Mouse (Mus musculus) embryonic facial prominence, embryonic 12.5 days (tissue): ENCODE measurements around the gene Padi6. TPM values are rescaled to one million over a fixed set of nuclear protein-coding genes. Genes with fewer than 3 reads are reported as not detected.

Experiments
- ATAC-seq: fragments of 200-750 bp; cut with Nextera tagmentation; 2 replicates; pipeline ENCODE4 v1.8.0; 2017; ENCODE audit not compliant: insufficient number of reproducible peaks, insufficient read depth, low FRiP score, low TSS enrichment
- H3K27ac ChIP-seq: fragments of 300-500 bp; sonication (generic); 2 replicates; pipeline ENCODE4 v1.5.1; 2016; ENCODE audit warnings: mild to moderate bottlenecking
- H3K27me3 ChIP-seq: fragments of 300-500 bp; sonication (generic); 2 replicates; pipeline ENCODE4 v1.6.1; 2016; ENCODE audit warnings: mild to moderate bottlenecking, moderate library complexity
- H3K36me3 ChIP-seq: fragments of 300-500 bp; sonication (generic); 2 replicates; pipeline ENCODE4 v1.6.1; 2016; ENCODE audit warnings: mild to moderate bottlenecking
- H3K4me1 ChIP-seq: fragments of 300-500 bp; sonication (generic); 2 replicates; pipeline ENCODE4 v1.6.1; 2016
- H3K4me2 ChIP-seq: fragments of 300-500 bp; sonication (generic); replicated peaks from 2 replicates; pipeline ENCODE4 v1.6.1; 2016; ENCODE audit warnings: mild to moderate bottlenecking, moderate library complexity
- H3K4me3 ChIP-seq: fragments of 300-500 bp; sonication (generic); 2 replicates; pipeline ENCODE4 v1.5.1; 2016; ENCODE audit warnings: mild to moderate bottlenecking
- H3K9ac ChIP-seq: fragments of 300-500 bp; sonication (generic); 2 replicates; pipeline ENCODE4 v1.6.1; 2016; ENCODE audit warnings: mild to moderate bottlenecking, moderate library complexity
- H3K9me3 ChIP-seq: fragments of 300-500 bp; sonication (generic); 2 replicates; pipeline ENCODE4 v1.6.1; 2016; ENCODE audit warnings: mild to moderate bottlenecking, moderate library complexity
- whole genome bisulfite sequencing: fragments of 180-500 bp; shearing (Covaris S2); methylation state at CpG from one replicate; pipeline ENCODE4 v1.1.7; 2016; 5-methylcytosine and 5-hydroxymethylcytosine counted together
- polyA plus RNA-seq: library from polyadenylated mRNA; unstranded; fragments of >200 nt; fragmentation: Nextera tagmentation; extraction: Ambion mirVana; gene quantifications from 2 replicates; pipeline ENCODE4 v1.2.1, GENCODE M21; 2016

Gene Padi6
- polyA plus RNA-seq, 1 experiment from 2014 or later, result not detected

- Histone ChIP-seq H3K9ac (no peak overlapping the region), H3K4me1 (peaks cover 32% of the 10 kb centered on the region)
Observed at GRCm38 (mm10) chr4:140707615-140708014, 34.8 kb downstream of the Padi6 start.

GRCm38 (mm10) chr4:140704166-140704565 is 38.3 kb downstream of the Padi6 start:
- H3K36me3 ChIP-seq, result peaks cover 51% of the 10 kb centered on the region
- peak overlapping the region; percentile 75 for H3K4me2 ChIP-seq
- peak overlapping the region; percentile 97 for H3K9ac ChIP-seq
- peaks cover 3% of the 10 kb centered on the region; the same call in 1 of the 2 replicates for H3K27me3 ChIP-seq
- no peaks in the 10 kb centered on the region for H3K9me3 ChIP-seq
- peak overlapping the region; percentile 88 for H3K4me3 ChIP-seq
- ATAC-seq, result no peak
- WGBS, result 33% methylated on average over 4 of the region's 4 CpGs
- H3K27ac ChIP-seq, result peak overlapping the region; percentile 100; the same call in 1 of the 2 replicates
- H3K4me1 ChIP-seq, result peaks cover 46% of the 10 kb centered on the region

More at GRCm38 (mm10) chr4:140707615-140708014, 34.8 kb downstream of the Padi6 start:
- no peak overlapping the region for H3K27ac ChIP-seq
- H3K27me3 ChIP-seq, result no peaks in the 10 kb centered on the region
- no peak overlapping the region for H3K4me3 ChIP-seq
- no peak overlapping the region for H3K4me2 ChIP-seq
- 81% methylated on average over 4 of the region's 4 CpGs for WGBS
- ATAC-seq, result no peak
- peaks cover 84% of the 10 kb centered on the region for H3K36me3 ChIP-seq
- no peaks in the 10 kb centered on the region for H3K9me3 ChIP-seq

- ATAC-seq, result peak; percentile 16; the same call in 1 of the 2 replicates
- peak overlapping the region; percentile 75 for H3K4me2 ChIP-seq
- peak overlapping the region; percentile 88 for H3K4me3 ChIP-seq
- peak overlapping the region; percentile 100 for H3K27ac ChIP-seq
- H3K27me3 ChIP-seq, result peaks cover 8% of the 10 kb centered on the region; the same call in 1 of the 2 replicates
- no peaks in the 10 kb centered on the region for H3K9me3 ChIP-seq
- H3K9ac ChIP-seq, result peak overlapping the region; percentile 97
- H3K4me1 ChIP-seq, result peaks cover 46% of the 10 kb centered on the region
- peaks cover 46% of the 10 kb centered on the region for H3K36me3 ChIP-seq
- 3% methylated on average over 8 of the region's 8 CpGs for WGBS
Observed at GRCm38 (mm10) chr4:140703636-140704035, 38.8 kb downstream of the Padi6 start.

- Histone ChIP-seq H3K4me2 (peak overlapping the region; percentile 75), H3K4me1 (peaks cover 46% of the 10 kb centered on the region), H3K27ac (peak overlapping the region; percentile 100), H3K27me3 (peaks cover 16% of the 10 kb centered on the region; the same call in 1 of the 2 replicates), H3K36me3 (peaks cover 37% of the 10 kb centered on the region), H3K4me3 (peak overlapping the region; percentile 88), H3K9ac (peak overlapping the region; percentile 97), H3K9me3 (no peaks in the 10 kb centered on the region)
- ATAC-seq, result peak; percentile 58
- 2% methylated on average over 55 of the region's 68 CpGs for WGBS
Observed at GRCm38 (mm10) chr4:140702611-140703327, 39.7 kb downstream of the Padi6 start.

- WGBS, result 0% methylated on average over 57 of the region's 107 CpGs
- H3K4me1 ChIP-seq, result peaks cover 41% of the 10 kb centered on the region
- peak overlapping the region; percentile 78 for H3K4me2 ChIP-seq
- H3K9ac ChIP-seq, result peak overlapping the region; percentile 97
- H3K27ac ChIP-seq, result peak overlapping the region; percentile 100
- peak overlapping the region; percentile 88 for H3K4me3 ChIP-seq
- no peaks in the 10 kb centered on the region for H3K9me3 ChIP-seq
- peaks cover 29% of the 10 kb centered on the region for H3K36me3 ChIP-seq
- peaks cover 16% of the 10 kb centered on the region; the same call in 1 of the 2 replicates for H3K27me3 ChIP-seq
- ATAC-seq, result no peak
Observed at GRCm38 (mm10) chr4:140701716-140702561, 40.5 kb downstream of the Padi6 start.

GRCm38 (mm10) chr4:140701049-140701715 is 41.3 kb downstream of the Padi6 start:
- under 1% methylated on average over 61 of the region's 61 CpGs for WGBS
- Histone ChIP-seq H3K9me3 (no peaks in the 10 kb centered on the region), H3K4me2 (peak overlapping the region; percentile 78), H3K9ac (peak overlapping the region; percentile 97), H3K36me3 (peaks cover 22% of the 10 kb centered on the region), H3K27me3 (peaks cover 16% of the 10 kb centered on the region; the same call in 1 of the 2 replicates), H3K4me3 (peak overlapping the region; percentile 88), H3K4me1 (peaks cover 41% of the 10 kb centered on the region), H3K27ac (peak overlapping the region; percentile 100)
- peak; percentile 54 for ATAC-seq

GRCm38 (mm10) chr4:140700269-140701018 is 42.0 kb downstream of the Padi6 start, which contains the start of gene Rcc2:
Gene Rcc2, plus strand, starts transcription at chr4:140700541.
- H3K4me2 ChIP-seq, result peak within 1 kb of the TSS; percentile 78

GRCm38 (mm10) chr4:140699441-140700127 is 42.9 kb downstream of the Padi6 start:
- Histone ChIP-seq H3K9ac (peak overlapping the region; percentile 2; the same call in 1 of the 2 replicates), H3K4me3 (peak overlapping the region; percentile 88), H3K27me3 (peaks cover 16% of the 10 kb centered on the region; the same call in 1 of the 2 replicates), H3K27ac (peak overlapping the region; percentile 51), H3K4me1 (peaks cover 30% of the 10 kb centered on the region), H3K36me3 (0 out of 2 replicates have a peak, but pooled peaks cover 7% of the 10 kb centered on the region), H3K9me3 (no peaks in the 10 kb centered on the region), H3K4me2 (peak overlapping the region; percentile 78)
- ATAC-seq, result no peak
- WGBS, result 5% methylated on average over 29 of the region's 29 CpGs

More at GRCm38 (mm10) chr4:140700269-140701018, 42.0 kb downstream of the Padi6 start, which contains the start of gene Rcc2:
- Histone ChIP-seq H3K9me3 (no peaks in the 10 kb centered on the region), H3K27me3 (peaks cover 16% of the 10 kb centered on the region; the same call in 1 of the 2 replicates), H3K4me1 (peaks cover 38% of the 10 kb centered on the region), H3K27ac (peak within 1 kb of the TSS; percentile 100), H3K4me3 (peak within 1 kb of the TSS; percentile 88), H3K36me3 (peaks cover 14% of the 10 kb centered on the region), H3K9ac (peak within 1 kb of the TSS; percentile 97)
- no peak for ATAC-seq
- WGBS, result 3% methylated on average over 20 of the region's 20 CpGs

- Histone ChIP-seq H3K4me2 (no peak overlapping the region), H3K27me3 (peaks cover 16% of the 10 kb centered on the region; the same call in 1 of the 2 replicates), H3K4me3 (no peak overlapping the region), H3K9ac (no peak overlapping the region), H3K9me3 (no peaks in the 10 kb centered on the region), H3K4me1 (peaks cover 15% of the 10 kb centered on the region), H3K36me3 (no peaks in the 10 kb centered on the region), H3K27ac (no peak overlapping the region)
- no peak for ATAC-seq
- 72% methylated on average over 13 of the region's 14 CpGs for WGBS
Observed at GRCm38 (mm10) chr4:140695675-140696585, 46.5 kb downstream of the Padi6 start.
